Mouse (Mus musculus): Measurements from ENCODE around the gene Fam78a.

The Fam78a gene

GRCm38 (mm10) chr2:32111268-32111667, 26.6 kb upstream of the Fam78a start:
- no peak for TF ChIP-seq GATA4 (IDR thresholded peaks at IDR 0.05; ENCODE audit: insufficient replicate concordance, low read length)

DNA sequence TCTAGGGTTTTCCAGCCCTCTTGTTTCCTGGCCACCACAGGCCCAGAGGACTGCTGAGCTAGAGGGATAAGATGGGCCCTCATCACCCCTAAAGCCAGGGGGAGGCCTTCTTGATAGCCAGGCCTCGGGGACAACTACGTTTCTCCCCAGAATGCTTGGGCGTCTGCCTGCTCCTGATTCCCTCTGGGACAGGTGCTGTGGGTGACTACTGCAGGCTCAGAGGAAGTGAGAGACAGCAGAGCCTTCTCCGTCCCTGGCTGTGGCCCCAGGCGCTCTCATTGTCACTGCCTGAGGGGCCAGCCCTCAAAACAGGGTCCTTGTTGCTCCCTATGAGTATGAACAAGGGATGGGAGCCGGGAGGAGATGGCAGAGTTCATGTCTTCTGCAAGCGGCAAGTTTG, 21.3 kb upstream of the Fam78a start:
- TF ChIP-seq GATA4 (IDR thresholded peaks at IDR 0.05; ENCODE audit: insufficient replicate concordance, low read length): no peak

DNA sequence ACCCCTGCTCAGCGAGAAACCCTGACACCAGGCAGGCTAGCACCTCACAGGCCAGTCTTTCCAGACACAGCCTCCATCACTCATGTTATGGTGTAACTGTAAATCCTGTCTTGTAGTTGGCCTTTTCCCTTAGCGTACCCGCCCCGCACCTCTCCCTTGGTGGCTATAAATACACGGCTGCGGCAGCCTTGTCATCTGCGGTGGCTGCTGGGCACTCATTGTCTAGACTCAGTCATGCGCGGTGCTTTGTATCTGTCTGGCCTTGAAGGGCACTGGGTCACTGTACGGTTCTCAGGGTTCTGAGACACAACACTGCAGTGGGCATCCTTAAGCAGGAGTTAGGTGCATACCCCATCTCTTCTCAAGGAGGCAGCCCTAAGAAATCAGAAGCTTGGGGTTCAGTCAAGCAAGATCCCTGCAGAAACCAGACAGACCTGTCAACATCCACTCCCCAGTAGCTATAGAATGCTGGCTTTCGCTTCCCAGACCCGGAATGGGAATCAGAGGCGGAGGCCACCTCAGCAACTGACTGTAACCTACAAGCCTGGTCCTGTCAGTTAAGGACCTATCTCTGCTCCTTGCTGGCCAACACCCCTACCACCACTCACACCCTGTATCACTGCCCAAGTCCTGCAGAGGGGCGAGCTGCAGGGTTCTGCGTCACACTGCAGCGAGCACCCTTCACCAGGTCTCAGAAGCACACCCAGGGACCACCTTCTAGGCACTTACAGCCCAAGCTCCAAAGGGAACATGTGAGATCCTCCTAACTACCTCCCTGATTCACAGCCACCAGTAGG, 20.7 kb upstream of the Fam78a start:
- no peak for TF ChIP-seq GATA4 (IDR thresholded peaks at IDR 0.05; ENCODE audit: insufficient replicate concordance, low read length)

GRCm38 (mm10) chr2:32104122-32104521, 19.5 kb upstream of the Fam78a start:
- TF ChIP-seq GATA4 (IDR thresholded peaks at IDR 0.05; ENCODE audit: insufficient replicate concordance, low read length): no peak

DNA sequence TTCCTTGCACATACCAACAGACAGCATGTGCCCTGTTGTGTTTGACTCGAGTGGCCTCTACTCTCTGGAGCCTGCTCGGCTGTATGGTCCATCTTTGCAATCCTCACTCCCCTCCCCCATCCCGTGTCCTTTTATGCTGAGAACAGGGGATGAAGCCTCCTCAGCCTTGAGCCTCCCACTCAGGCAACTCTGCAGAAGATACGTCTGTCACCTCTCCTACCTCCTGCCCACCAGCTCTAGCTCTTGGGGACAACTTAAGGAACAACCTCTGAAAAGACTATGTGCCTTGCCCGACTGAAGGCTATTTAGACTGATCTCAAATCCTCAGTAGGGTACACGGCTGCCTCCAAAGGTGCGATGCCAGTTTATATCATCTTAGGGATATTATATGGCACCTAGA, 18.9 kb upstream of the Fam78a start:
- no peak for TF ChIP-seq GATA4 (IDR thresholded peaks at IDR 0.05; ENCODE audit: insufficient replicate concordance, low read length)

DNA sequence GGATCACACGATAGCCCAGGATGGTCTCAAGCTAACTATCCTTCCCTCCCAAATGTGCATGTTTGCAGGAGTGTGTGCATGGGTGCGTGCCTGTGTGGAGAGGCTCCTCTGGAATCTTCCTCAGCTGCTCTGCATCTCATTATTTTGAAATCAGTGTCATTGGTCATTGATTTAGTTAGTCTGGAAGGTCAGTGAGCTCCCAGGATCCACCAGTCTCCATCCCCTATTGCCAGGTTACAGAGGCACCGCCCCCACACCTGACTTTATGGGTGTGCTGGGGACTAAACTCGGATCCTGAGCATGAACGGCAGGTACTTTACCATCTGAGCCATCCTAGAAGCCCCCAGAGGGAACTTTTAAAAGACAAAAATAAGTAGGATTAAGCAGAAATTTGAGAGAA, 18.3 kb upstream of the Fam78a start:
- no peak for TF ChIP-seq GATA4 (IDR thresholded peaks at IDR 0.05; ENCODE audit: insufficient replicate concordance, low read length)

DNA sequence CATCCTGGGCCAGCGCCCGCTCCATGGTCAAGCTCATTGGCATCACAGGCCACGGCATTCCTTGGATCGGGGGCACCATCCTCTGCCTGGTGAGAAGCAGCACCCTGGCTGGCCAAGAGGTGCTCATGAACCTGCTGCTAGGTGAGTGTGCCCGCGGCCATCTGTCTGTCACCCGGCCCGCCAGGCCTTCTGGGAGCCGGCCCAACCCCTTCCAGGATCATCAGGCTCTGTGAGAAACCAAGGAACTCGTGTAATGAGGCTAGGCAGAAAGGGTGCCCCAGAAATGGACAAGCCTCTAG, 11.4 kb upstream of the Fam78a start:
- no peak for TF ChIP-seq GATA4 (IDR thresholded peaks at IDR 0.05; ENCODE audit: insufficient replicate concordance, low read length)

- no peak for TF ChIP-seq GATA4 (IDR thresholded peaks at IDR 0.05; ENCODE audit: insufficient replicate concordance, low read length)
Measured at GRCm38 (mm10) chr2:32095351-32096121, 10.9 kb upstream of the Fam78a start, which contains the start of gene Plpp7. Gene Plpp7 (plus strand): TSS chr2:32095528.

- no peak for TF ChIP-seq GATA4 (IDR thresholded peaks at IDR 0.05; ENCODE audit: insufficient replicate concordance, low read length)
Measured at GRCm38 (mm10) chr2:32094001-32094707, 9.5 kb upstream of the Fam78a start.

DNA sequence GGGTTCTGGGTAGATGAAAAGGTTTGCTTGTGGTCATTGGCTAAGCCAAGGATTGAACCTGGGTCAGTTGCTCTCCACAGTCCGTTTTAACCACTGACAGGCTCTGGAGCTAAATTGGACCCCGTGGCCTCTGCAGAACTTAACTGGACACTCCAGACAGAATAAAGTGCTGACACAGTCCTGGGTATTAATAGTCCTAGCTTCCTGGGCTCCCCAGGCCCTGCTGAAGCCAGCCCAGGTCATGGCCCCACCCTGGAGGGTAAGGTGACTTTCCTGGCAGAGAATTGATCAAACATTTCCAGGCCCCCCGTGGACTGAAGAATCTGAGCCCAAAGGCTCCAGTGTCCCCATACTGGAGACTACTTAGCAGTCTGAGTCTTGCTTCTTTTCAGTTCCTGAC, 7.3 kb upstream of the Fam78a start:
- TF ChIP-seq GATA4 (IDR thresholded peaks at IDR 0.05; ENCODE audit: insufficient replicate concordance, low read length): no peak

DNA sequence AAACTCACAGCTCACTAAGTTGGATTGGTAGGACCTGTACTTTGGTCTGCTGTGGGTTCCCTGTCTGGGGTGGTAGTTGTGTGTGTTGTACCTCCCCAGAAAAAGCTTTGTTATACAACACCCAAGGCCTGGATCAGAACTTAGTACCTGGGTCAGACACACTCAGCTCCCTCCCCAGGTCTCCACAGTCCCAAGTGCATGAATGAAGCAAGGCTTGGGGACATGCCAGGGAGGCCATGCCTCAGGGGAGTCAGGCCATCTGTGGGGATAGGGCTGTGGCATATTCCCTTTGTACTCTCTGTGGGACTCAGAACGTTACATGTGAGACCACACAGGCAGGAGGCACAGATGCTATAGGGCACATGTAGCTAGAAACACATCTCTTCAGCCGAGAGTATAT, 5.5 kb upstream of the Fam78a start:
- TF ChIP-seq GATA4 (IDR thresholded peaks at IDR 0.05; ENCODE audit: insufficient replicate concordance, low read length): no peak

- no peak for TF ChIP-seq GATA4 (IDR thresholded peaks at IDR 0.05; ENCODE audit: insufficient replicate concordance, low read length)
Measured at GRCm38 (mm10) chr2:32089606-32090005, 4.9 kb upstream of the Fam78a start.

GRCm38 (mm10) chr2:32088372-32088981, 3.8 kb upstream of the Fam78a start:
- no peak for TF ChIP-seq GATA4 (IDR thresholded peaks at IDR 0.05; ENCODE audit: insufficient replicate concordance, low read length)

DNA sequence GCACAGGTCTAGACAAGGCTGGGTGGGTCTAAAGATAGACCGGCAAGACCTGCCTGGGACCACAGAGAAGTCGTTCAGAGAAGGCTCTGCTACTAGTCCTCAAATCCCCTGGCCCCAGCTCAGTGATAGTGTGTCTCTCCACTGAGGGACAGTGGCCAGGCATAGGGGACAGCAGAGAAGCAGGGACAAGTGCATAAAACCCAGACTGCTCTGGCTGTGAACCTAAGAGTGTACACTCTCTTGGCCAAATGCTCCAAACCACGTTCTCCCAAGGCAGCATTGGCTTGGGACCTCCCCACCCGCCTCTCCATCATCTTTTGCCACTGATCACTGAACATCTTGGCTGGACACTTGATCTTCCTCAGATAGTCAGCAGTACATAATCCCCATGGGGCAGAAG, 2.9 kb upstream of the Fam78a start:
- TF ChIP-seq GATA4 (IDR thresholded peaks at IDR 0.05; ENCODE audit: insufficient replicate concordance, low read length): no peak

GRCm38 (mm10) chr2:32085231-32085630, 574 bp upstream of the Fam78a start:
- TF ChIP-seq GATA4 (IDR thresholded peaks at IDR 0.05; ENCODE audit: insufficient replicate concordance, low read length): no peak

DNA sequence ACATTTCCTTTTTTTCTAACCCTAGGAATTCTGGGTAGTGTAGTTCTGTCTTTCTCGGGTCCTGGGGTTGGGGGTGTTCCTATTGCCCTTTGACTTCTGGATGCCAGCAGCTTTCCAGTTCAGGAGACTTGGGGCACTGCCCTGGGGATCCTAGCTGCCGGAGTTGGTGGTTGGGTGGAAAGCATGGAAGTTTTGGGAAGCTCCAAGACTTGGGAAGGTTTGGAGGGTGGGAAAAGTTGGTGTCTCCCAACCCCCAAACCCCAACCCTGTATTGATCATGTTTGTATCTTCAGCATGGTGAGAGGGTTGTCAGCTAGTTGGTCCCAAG, 179 bp upstream of the Fam78a start:
- no peak for TF ChIP-seq GATA4 (IDR thresholded peaks at IDR 0.05; ENCODE audit: insufficient replicate concordance, low read length)

Data from liver, adult (tissue).